Mouse (Mus musculus) gastrocnemius, postnatal 4 days (tissue): ENCODE data around the gene Ctnnbip1. TPM values are rescaled to one million over a fixed set of nuclear protein-coding genes. Genes with fewer than 3 reads are reported as not detected.
A peak's percentile ranks its signal among the peaks of the same experiment; 100 is the strongest.

Experiments used
- DNase-seq, 2 experiments: peaks; one replicate each; pipeline ENCODE4 v3.0.0; 2021 to 2022; ENCODE audit warnings: low spot score in 2 of 2, mixed read lengths in 2 of 2
- total RNA-seq, 2 experiments: library from RNA; stranded (reverse); gene quantifications; 2 replicates each; pipeline ENCODE4 v1.2.3; 2021

Gene Ctnnbip1
- total RNA-seq, 2 experiments from 2014 or later = 93.5 to 100 TPM

DNA sequence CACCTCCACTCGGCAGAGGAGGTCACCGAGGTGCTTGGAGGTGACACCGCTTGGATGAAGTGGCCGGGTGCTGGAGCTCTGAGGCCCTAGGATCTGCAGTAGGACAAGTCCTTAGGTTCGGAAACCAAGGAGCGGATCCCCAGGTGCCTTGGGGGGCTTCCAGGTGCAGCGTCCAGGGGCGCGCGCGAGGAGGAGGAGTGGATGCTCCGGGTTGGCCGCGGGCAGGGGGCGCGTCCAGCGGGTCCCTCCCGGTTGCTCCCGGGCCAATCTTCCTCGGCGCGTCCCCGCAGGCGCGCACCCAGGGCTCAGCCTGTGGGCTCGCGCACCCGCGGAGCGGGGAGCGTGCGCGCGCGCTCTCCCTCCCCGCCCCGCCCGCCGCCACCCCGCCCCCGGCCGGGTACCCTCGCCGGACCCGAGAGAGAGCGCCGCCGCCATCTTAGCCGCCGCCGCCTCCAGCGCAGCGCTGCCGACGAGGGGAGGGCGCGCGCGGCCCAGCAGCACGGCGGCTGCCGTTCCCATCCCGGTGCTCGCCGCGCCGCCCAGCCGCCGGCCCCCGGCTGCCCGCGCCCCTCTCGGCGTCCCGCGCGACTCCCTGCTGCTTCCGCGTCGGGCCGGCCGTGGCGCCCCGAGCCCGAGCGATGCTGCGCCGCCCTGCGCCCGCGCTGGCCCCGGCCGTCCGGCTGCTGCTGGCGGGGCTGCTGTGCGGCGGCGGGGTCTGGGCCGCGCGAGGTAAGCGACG, 68.2 kb downstream of the Ctnnbip1 start, which contains the start of gene Clstn1:
Gene Clstn1, plus strand, starts transcription at position 425 of the 739 bp plus-strand sequence.
- peak; percentile 62 to 68 for DNase-seq

GRCm38 (mm10) chr4:149586783-149587595, 69.0 kb downstream of the Ctnnbip1 start:
- DNase-seq = peak in 1 of 2 experiments; percentile 39

DNA sequence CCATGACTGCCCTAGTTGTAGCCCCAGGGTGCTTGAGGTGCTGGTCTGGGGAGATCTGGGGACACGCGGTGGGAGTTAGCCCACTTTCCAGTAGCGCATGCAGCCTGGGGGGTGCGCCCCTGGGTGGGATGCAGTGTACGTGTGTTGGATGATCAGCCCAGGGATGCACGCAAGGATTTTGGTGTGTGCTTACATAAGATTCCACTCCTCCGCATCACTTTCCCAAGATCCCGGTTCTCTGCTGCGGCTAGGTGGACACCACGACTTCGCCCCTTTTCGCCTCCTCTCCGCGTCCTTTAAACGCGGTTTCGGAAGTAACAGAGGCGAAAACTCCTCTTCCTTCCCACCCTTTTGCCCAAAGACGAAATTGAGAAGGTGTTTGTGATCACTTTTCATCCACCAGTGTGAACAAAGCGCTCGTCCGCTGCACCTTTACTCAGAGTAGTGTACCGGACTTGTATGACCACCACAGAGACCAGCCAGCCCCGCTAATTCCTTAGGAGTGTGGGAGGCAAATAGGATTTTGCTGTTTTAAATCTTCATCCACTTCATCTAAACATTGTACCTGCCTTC, 69.6 kb downstream of the Ctnnbip1 start:
- no peak for DNase-seq

GRCm38 (mm10) chr4:149590200-149590599, 72.2 kb downstream of the Ctnnbip1 start:
- DNase-seq = no peak

- no peak for DNase-seq
Measured at GRCm38 (mm10) chr4:149591486-149591885, 73.5 kb downstream of the Ctnnbip1 start.

- DNase-seq = no peak
Measured at GRCm38 (mm10) chr4:149594913-149595581, 77.0 kb downstream of the Ctnnbip1 start.

DNA sequence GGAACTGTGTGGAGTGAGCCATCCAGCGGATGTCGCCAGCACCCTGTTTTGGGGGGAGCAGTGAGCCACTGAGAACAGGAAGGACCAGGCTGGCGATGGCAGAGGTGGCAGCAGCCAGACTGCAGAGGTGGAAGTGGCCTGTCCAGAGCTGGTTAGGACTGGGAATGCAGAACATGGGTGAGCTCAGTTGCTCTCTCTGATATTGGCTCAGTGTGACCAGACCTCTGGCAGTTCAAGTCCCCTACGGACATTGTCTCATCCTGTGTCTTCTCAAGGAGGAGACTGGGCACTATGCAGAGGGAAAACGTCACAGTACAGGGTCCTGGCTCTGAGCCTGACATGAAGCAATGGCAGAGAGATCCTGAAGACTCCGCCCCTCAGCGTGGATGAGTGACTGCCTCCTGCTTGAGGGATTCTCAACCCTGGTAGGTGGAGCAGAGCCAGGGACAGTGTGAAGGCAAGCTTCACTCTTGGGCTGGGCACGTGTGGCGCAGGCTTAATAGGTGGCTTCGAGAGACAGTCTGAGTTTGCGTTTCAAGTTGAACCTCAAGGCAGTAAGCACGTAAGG, 79.7 kb downstream of the Ctnnbip1 start:
- no peak for DNase-seq

GRCm38 (mm10) chr4:149599549-149599948, 81.5 kb downstream of the Ctnnbip1 start:
- no peak for DNase-seq

GRCm38 (mm10) chr4:149600130-149600529, 82.1 kb downstream of the Ctnnbip1 start:
- no peak for DNase-seq

GRCm38 (mm10) chr4:149601484-149601883, 83.4 kb downstream of the Ctnnbip1 start:
- no peak for DNase-seq

GRCm38 (mm10) chr4:149602236-149602635, 84.2 kb downstream of the Ctnnbip1 start:
- no peak for DNase-seq

GRCm38 (mm10) chr4:149603860-149604259, 85.8 kb downstream of the Ctnnbip1 start:
- no peak for DNase-seq

DNA sequence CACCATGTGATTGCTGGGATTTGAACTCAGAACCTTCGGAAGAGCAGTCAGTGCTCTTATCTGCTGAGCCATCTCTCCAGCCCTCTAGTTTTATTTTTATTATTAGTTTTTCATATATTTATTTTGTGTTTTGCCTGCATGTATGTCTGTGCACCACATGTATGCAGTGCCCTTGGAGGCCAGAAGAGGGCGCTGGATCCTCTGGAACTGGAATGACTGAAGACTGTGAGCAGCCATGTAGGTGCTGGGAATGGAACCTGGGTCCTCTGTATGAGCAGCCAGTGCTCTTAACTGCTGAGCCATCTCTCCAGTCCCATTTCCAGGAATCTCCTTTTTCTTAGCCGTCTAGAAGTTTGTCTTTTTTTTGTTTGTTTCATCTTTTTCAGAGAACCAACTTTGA, 86.5 kb downstream of the Ctnnbip1 start:
- DNase-seq = no peak

- no peak for DNase-seq
Measured at GRCm38 (mm10) chr4:149606056-149606455, 88.0 kb downstream of the Ctnnbip1 start.

DNA sequence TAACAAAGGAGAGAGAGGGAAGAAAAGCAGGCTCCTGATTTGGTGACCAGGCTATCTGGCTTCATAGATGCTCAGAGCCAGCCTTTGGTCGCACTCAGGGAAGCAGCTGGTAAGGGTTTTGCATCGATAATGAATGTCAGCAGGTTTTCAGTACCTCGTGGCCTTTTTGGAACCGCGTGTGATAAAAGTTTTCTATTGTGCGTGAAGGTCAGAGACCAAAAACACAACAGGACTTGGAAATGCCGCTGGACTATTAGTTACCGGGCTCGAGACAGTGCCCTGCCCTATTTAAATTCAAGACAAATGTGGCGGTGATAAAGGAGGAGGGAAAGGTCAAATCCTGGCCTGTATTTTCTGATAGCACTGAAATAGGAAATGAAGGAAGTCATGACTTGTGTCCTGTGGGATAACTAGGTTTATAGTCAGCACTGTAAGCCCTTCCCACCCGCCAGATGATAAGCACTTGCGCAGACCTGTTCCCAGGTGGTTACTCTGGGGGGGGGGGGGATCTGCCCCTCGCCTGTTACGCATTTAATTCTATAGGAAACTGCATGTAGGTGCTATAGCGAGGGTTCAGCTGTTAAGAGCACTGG, 88.8 kb downstream of the Ctnnbip1 start:
- no peak for DNase-seq

DNA sequence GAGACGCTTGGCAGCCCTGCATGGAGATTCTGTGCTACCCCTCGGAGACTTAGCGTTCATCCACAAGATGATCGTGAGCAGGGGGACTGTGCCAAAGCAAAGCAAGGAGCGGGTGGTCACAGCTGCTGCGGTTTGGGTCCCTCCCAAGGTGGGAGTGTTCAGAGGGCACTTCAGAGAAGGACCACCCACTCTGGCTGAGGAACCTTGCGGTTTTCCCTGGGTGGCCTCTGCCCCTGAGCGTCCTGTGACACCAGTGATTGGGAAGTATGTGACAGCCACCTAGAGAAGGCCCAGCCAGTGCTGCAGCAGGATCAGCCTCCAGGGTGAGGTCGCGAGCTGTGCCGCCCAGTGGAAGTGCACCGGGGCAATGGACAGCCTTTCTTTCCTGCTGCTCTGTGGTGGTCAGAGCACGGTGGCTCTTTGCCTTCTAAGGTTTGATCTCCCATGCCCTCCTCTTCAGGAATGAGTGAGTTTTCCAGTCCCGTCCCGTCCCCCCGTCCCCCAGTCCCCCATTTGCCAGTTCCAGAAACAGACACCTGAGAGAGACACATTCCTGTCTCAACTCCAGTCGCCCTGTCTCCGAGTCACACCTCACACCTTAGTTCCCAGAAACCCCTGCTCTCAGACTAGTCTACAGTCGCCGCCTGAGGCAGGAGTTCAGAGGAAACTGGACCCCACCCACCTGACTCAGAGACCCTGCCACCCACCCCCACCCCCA, 89.7 kb downstream of the Ctnnbip1 start:
- DNase-seq = no peak

GRCm38 (mm10) chr4:149608309-149608638, 90.2 kb downstream of the Ctnnbip1 start:
- no peak for DNase-seq

DNA sequence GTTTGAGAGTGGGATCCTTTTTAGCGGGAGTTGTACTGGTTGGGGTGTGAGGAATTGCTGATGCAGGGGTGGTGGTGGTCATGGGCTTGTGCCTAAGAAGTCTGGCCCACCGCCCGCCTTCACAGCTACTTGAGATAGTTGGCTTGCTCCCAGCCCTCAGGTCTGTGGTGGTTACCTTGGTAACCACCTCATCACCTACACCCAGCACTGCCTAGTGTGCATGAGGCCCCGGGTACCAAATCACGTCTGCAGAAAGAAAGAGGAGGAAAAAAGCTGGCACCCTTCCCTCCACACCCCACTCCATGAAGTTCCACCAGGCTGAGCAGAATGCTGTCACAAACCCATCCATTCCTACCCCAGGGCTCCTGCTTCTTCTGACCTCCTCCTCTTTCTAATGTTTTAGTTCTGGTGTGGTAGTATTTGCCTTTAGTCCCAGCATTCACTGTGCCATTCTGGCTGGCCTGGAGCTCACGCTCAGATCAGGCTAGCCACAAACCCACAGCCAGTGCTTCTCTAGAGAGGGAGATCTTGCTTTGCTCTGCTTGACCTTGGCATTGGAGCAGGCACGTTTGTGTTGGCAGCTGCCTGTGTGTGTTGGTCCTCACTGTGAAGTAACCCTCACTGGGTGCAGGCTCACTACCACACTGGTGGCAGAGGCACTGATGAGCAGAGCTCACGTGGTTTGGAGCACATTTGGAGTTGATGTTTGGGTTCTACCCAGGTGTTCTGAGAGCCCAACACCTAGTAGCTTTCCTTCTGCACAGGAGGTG, 91.4 kb downstream of the Ctnnbip1 start:
- DNase-seq = no peak

DNA sequence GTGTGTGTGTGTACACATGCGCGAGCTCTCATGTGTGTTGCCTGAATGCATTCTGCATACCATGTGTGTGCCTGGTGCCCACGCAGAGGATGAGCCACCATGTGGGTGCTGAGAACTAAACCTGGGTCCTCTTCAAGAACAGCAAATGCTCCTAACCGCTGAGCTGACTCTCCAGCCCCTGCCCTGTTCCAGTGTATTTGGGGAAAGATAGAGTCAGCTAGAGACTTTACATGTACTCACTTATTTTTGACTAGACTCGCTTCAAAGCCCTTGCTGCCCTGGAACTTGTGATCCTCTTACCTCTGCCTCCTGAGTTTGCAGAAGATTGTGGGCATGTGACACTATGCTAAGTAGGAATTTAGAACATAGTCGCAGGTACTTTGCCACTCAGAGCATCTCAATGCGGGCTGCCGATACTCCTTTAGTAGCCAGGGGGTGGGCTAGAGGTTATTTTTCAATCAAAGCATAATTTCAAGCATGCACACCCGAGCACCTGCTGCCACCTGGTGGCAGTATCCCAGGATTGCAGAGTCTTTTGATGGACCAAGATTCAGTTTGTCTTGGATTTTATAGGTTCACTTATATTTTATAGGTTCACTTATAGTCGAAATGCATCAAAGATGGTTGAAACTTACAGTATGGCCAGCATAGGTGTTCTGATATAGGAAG, 93.5 kb downstream of the Ctnnbip1 start:
- DNase-seq = peak in 1 of 2 experiments; percentile 38
